Mouse (Mus musculus): ENCODE data around the gene Pla2g4d. TPM values are rescaled to one million over a fixed set of nuclear protein-coding genes. Genes with fewer than 3 reads are reported as not detected.

The Pla2g4d gene
- total RNA-seq, 2 experiments from 2014 or later, result 0.07 TPM; not detected in 1

DNA sequence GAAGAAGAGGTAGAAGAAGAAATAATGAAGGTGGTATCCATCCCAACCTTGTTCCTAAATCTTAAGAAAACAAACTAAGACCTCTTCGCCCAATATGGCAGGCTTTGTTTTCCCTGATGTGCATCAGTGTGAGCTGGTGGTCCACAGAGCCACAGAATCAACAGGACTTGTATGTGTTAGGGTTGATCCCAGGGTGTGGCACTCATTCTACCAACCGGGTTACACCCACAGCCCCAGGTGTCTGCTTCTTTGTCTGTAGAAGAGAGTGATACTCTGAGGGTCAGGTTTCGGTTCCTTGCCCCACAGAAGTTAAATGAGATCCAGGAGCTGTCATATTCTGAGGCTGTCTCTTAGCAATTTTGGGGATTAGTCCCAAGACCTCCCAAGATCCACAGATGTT, 27.7 kb downstream of the Pla2g4d start:
- no peak for DNase-seq

DNA sequence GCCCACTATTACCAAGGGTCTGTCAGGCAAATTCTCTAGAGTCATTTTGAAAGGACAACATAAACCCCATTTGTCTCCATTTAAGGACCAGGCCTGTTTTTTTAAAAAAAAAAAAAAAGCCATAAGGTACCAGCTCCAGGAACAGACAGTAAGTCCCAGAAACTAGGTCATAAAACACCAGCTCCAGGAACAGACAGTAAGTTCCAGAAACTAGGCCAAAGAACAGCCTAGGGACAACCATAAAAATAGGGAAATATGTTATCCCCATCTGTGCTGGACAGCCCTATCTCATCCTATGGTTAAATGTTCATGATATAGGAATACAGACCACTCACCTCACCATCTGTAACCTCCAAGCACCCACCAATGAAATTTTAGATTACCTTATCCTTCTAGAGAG, 32.7 kb downstream of the Pla2g4d start:
- DNase-seq, result no peak

DNA sequence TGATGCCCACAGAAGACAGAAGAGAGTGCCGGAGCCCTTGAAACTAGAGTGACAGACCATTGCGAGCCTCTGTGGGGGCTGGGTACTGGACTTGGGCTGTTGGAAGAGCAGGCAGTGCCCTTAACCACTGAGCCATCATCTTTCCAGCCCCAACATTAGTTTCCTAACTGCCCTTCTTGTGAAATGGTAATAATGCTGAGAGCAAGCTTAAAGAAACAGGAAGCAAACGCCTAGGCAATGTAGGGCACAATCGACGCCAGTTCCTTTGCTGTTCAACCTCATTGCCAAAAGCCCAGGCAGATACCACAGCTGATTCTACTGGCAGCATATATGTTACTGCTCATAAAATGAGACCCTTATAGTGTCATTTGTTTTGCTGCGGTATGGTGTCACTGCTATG, 36.4 kb downstream of the Pla2g4d start:
- no peak for DNase-seq

DNA sequence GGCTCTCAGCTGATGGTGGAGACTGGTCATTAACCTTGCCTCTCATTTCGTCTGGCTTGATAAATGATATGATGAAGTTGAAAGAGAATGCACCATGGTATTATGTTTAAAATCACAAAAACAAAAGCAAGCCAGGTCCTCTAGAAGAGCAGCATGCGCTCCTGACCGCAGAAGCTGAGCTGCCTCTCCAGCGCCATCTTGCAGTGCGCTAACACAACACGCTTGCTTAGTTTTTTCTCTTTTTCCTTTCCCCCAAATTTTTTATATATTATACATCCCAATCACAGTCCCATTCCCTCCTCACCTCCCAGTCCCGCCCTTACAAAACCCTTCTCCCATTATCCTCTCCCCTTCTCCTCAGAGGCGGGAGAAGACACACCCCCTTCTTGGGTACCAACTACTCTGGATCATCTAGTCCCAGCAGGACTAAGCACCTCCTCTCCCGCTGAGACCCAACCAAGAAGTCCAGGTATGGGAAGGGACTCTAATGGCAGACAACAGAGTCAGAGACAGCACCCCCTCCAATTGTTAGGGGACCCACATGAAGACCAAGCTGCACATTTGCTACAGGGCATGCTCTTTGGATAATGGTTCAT, 43.5 kb downstream of the Pla2g4d start:
- peak; percentile 35 for DNase-seq

DNA sequence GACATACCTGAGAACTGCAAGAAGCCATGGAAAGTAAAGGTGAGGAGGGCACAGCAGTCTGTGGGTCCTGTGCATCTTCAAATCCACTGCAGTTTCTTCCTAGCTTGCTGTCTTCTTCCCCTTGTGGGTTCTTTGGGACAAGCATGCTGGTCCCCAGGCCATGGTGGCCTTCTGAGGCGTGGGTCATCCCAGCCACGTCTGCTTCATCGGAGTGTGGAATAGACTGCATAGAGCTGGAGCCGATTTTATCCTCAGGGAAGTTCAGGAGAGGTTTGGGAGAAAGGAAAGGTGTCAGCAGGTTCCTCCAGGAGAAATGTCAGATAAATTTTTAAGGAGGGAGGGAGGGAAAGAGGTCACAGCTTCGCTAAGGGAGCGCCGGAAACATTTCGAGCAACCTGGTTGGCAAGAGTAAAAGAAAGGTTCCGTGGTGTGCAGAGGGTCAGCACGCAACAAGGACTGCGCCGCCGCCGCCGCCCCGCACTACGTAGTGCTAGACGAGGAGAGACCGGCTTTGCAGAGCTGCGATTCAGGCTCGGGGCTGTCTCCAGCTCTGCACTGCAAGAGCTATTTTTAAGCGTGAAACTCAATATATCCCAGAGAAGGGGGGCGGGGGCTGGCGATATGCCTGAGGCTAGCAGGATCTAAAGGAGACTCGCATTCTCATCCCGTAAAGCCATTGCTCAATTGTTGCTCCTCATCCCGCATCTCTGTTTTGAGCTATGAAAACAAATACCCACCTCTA, 44.1 kb downstream of the Pla2g4d start, which contains the start of gene Pla2g4e:
Gene Pla2g4e, minus strand, starts transcription at position 657 of the 742 bp plus-strand sequence.
- peak in 1 of 2 experiments; percentile 15 for DNase-seq

DNA sequence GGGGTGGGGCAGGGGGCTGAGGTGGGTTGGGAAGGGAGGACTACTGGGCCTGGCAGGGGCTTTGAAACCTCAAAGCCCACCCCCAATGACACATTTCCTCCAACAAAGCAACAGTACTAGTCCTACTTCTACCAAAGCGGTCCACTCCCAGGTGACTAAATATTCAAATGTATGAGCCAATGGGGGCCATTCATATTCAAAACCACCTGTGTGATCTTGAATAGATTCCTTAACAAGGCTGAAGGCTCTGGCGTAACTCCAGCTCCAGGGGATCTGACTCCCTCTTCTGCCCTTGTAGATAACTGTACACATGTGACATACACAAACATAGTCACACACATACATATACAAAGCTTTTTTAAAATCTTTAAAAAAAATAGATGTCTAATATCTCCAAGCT, 45.0 kb downstream of the Pla2g4d start:
- DNase-seq, result no peak

DNA sequence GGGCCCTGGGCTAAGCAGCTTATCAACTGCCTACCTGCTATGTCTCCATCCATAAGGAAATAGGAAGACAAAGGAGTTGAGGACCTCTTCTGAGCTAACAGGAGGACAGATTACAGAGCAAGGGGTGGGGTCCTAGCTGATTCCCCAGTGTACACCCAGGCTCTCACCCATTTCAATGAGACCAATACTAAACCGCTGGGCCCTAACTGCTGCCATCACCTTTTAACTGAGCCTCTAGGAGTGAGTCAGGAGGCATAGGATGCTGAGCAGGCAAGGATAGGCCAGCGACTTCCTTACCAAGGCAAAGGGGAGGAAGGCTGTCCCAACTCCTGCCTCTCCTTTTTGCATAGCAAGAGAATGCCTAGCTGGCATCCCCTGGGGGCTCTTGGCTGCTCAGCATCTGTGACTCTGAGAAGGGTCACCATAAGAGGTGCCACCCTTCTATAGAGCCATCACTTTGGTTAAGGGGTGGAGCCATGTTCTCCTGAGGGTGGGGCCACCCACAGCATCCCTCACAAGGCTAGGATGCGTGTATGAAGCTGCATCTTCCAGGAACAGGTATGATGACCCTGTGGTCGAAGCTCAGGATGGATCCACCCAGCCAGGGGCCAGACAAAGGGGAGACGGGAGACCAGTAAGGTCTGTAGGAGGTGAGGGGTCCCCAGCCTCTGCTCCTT, 46.1 kb downstream of the Pla2g4d start:
- DNase-seq, result no peak

DNA sequence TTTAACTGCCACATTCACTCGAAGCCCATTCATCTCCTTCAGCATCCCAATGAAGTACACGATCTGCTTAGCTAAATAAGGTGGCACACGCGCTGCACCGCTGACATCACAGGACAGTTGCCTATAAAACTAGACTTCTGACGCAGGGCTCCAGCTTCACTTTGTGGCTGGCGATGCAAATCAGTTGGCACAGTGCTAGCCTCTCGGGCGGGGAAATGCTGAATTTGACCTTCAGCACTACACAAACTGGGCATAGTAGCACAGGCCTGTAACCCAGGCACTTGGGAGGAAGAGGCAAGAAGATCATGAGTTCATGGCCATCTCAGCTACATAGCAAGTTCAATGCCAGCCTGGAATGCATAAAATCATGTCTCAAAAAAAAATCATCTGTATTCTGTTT, 50.3 kb downstream of the Pla2g4d start:
- DNase-seq, result peak; percentile 30 to 54

DNA sequence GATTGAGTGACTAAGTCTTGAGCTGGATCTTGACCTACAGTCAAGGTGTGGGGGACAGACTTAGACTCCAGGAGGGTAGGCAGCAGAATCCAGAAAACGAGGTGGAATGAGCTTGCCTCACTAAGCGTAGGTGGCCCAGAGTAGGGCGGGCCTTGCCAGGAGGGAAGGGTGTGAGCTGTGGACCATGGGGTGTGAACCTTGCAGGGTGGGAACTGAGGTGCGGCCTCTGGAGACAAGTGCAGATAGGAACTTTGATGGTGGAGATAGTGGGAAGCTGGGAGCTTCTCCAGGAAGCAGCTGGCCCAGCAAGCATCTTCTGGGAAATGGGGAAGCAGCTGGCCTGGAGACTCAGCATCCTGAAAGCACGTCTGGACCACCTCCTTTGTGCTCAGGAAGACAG, 51.2 kb downstream of the Pla2g4d start:
- DNase-seq, result no peak

DNA sequence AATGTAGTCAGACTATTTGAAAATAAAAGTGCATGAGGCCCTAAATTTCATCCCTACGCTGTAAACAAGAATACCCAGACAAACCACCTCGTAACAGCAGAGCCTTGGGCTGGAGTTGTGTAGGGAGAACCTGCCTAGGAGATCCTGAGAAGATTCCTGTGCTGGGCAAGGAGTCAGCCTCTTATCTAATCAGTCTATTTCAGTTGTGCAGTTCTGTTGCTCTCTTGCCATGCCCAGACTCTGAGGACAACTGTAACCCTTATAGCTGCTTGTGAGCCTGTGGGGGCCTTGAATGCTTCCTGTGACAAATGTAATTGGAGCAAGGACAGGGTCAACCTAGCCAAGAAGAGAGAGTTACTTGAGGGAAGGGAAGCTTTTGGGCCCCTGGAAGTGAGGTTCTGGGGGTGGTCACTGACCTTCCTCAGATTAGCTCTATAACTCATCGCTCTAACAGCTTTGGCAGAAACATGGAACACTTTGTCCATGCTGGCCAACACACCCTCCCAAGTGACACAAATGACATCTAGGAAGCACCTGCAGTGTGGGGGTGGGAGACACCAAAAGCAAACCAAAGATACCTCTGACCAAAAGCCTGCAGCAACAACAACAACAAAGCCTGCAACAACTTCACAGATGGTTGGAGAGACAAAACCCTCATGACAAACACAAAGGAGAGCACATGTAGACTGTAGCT, 52.9 kb downstream of the Pla2g4d start:
- peak; percentile 12 to 14 for DNase-seq

DNA sequence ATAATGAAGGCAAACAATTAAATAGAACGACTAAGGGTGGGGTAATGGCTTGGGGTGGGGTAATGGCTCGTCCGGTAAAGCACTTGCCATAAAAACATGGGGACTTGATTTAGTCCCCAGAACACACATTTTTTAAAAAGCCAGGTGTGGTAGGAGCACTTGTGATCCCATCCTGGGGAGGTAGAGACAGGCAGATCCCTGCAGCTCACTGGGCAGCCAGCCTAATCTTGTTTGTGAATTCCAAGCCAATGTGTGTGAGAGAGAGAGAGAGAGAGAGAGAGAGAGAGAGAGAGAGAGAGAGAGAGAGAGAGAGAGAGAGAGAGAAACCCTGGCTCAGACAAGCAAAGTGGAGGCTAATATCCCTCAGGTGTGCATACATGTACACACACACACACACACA, 53.6 kb downstream of the Pla2g4d start:
- DNase-seq, result no peak

DNA sequence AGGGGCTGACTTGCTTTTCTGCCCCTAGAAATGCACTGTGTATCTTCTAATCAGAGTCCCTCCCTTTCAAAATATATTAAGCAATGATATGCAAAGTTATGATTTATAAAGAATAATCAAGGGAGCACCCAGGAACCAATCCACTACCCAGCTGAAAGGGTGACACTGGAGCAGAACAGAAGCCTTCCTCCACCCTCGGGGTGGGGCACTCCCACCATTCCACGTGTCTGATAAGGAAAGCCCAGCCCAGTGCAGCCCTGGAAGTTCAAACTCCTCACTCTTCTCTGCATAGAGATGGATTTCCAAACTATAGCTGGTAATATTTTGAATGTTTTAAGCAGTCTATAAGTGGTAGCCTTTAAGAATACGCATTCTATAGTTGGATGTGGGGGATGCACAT, 57.4 kb downstream of the Pla2g4d start:
- no peak for DNase-seq

Other genes with a start within 250 kb of the Pla2g4d start
- gene Ehd4, start 134.6 kb downstream of the Pla2g4d start, total RNA-seq (2021), result 10 to 100 TPM; 44.5 to 48.7 TPM
- under 1 TPM; 0.13 to 0.20 TPM for gene Pla2g4e, start 43.9 kb downstream of the Pla2g4d start, total RNA-seq (2021)
- not detected for gene Pla2g4f, start 25.0 kb upstream of the Pla2g4d start, total RNA-seq (2021)
- gene Vps39, start 63.9 kb upstream of the Pla2g4d start, total RNA-seq (2021), result 10 to 100 TPM; 43.2 to 52.8 TPM
- gene Ganc, start 114.7 kb upstream of the Pla2g4d start, total RNA-seq (2021), result 10 to 100 TPM; 25.9 to 37.3 TPM
- gene Tmem87a, start 114.9 kb upstream of the Pla2g4d start, total RNA-seq (2021), result 10 to 100 TPM; 42.0 to 49.9 TPM
- under 1 TPM in 1 of 2 experiments, not detected in 1; 0.56 TPM for gene Capn3, start 166.8 kb upstream of the Pla2g4d start, total RNA-seq (2021)